Mouse (Mus musculus) MEL (cell line): Measurements from ENCODE around the gene Tmed10. TPM values are rescaled to one million over a fixed set of nuclear protein-coding genes. Genes with fewer than 3 reads are reported as not detected.

Experiments
- DNase-seq: peaks from one replicate; pipeline ENCODE4 v3.0.0; 2011; ENCODE audit warnings: low read depth, low spot score
- H3K27ac ChIP-seq: 2 replicates; pipeline ENCODE4 v1.5.1; 2012; ENCODE audit warnings: low read depth, mild to moderate bottlenecking, control low read depth, low read length, moderate library complexity; ENCODE audit not compliant: control insufficient read depth
- H3K27me3 ChIP-seq, 2 experiments: fragments of 150-350 bp in 1 of 2; sonication (generic) in 1 of 2; 2 replicates each; pipeline ENCODE4 v1.6.1; 2012; ENCODE audit warnings: low read length in 2 of 2, mild to moderate bottlenecking in 2 of 2, improper control_type of control experiment in 1 of 2, moderate library complexity in 1 of 2; ENCODE audit not compliant: insufficient read depth in 2 of 2, control insufficient read depth in 1 of 2
- H3K36me3 ChIP-seq, 2 experiments: 2 replicates each; pipeline ENCODE4 v1.6.1; 2012 to 2014; ENCODE audit warnings: low read length in 2 of 2, improper control_type of control experiment in 1 of 2, inconsistent platforms in 1 of 2, mild to moderate bottlenecking in 1 of 2; ENCODE audit not compliant: insufficient read depth in 2 of 2, control insufficient read depth in 1 of 2
- H3K4me1 ChIP-seq, 2 experiments: fragments of 150-350 bp in 1 of 2; sonication (generic) in 1 of 2; 2 replicates each; pipeline ENCODE4 v1.6.1; 2012; ENCODE audit warnings: low read length in 2 of 2, improper control_type of control experiment in 1 of 2, mild to moderate bottlenecking in 1 of 2; ENCODE audit not compliant: insufficient read depth in 2 of 2, control insufficient read depth in 1 of 2
- H3K4me3 ChIP-seq, 2 experiments: fragments of 150-350 bp in 1 of 2; sonication (generic) in 1 of 2; 2 replicates each; pipeline ENCODE4 v1.5.1; 2012; ENCODE audit warnings: low read depth in 2 of 2, low read length in 2 of 2, mild to moderate bottlenecking in 2 of 2, moderate library complexity in 2 of 2, control low read depth in 1 of 2, improper control_type of control experiment in 1 of 2; ENCODE audit not compliant: control insufficient read depth in 1 of 2, insufficient read depth in 1 of 2
- H3K79me2 ChIP-seq: 2 replicates; pipeline ENCODE4 v1.6.1; 2012; ENCODE audit warnings: mild to moderate bottlenecking, low read length, moderate library complexity; ENCODE audit not compliant: control insufficient read depth, poor library complexity, insufficient read depth
- H3K9ac ChIP-seq: 2 replicates; pipeline ENCODE4 v1.6.1; 2012; ENCODE audit warnings: low read depth, mild to moderate bottlenecking, control low read depth, low read length, moderate library complexity; ENCODE audit not compliant: control insufficient read depth, poor library complexity, severe bottlenecking
- H3K9me3 ChIP-seq: fragments of 150-350 bp; sonication (generic); replicated peaks from 2 replicates; pipeline ENCODE4 v1.6.1; 2012; ENCODE audit warnings: mild to moderate bottlenecking, low read length, improper control_type of control experiment, moderate library complexity; ENCODE audit not compliant: insufficient read depth
- BHLHE40 ChIP-seq: IDR thresholded peaks from 2 replicates; pipeline ENCODE4 v1.6.1; 2012; ENCODE audit warnings: low read depth, mild to moderate bottlenecking, inconsistent platforms, low read length, improper control_type of control experiment, borderline replicate concordance
- CHD1 ChIP-seq: IDR thresholded peaks from 2 replicates; pipeline ENCODE4 v1.6.1; 2012; ENCODE audit warnings: low read depth, mild to moderate bottlenecking, inconsistent platforms, low read length, improper control_type of control experiment
- CHD2 ChIP-seq: IDR thresholded peaks from 2 replicates; pipeline ENCODE4 v1.6.1; 2011; ENCODE audit warnings: low read length, improper control_type of control experiment
- CTCF ChIP-seq, 3 experiments: IDR thresholded peaks in 2 of 3; conservative IDR thresholded peaks in 1 of 3; 2 replicates each; pipeline ENCODE4 v1.5.1; 2011 to 2012; ENCODE audit warnings: low read length in 3 of 3, low read depth in 2 of 3, mild to moderate bottlenecking in 2 of 3, improper control_type of control experiment in 1 of 3, inconsistent platforms in 1 of 3, mixed read lengths in 1 of 3, moderate library complexity in 1 of 3; ENCODE audit not compliant: control insufficient read depth in 1 of 3, insufficient read depth in 1 of 3, poor library complexity in 1 of 3, severe bottlenecking in 1 of 3
- E2F4 ChIP-seq: IDR thresholded peaks from 2 replicates; pipeline ENCODE4 v1.6.1; 2011; ENCODE audit warnings: low read depth, low read length, improper control_type of control experiment, borderline replicate concordance
- ELF1 ChIP-seq: IDR thresholded peaks from 2 replicates; pipeline ENCODE4 v1.6.1; 2014; ENCODE audit warnings: low read depth, mild to moderate bottlenecking, inconsistent platforms, low read length, improper control_type of control experiment, moderate library complexity
- EP300 ChIP-seq, 2 experiments: IDR thresholded peaks; 2 replicates each; pipeline ENCODE4 v1.6.1; 2011; ENCODE audit warnings: improper control_type of control experiment in 2 of 2, low read length in 2 of 2, low read depth in 1 of 2, mild to moderate bottlenecking in 1 of 2
- ETS1 ChIP-seq: IDR thresholded peaks from 2 replicates; pipeline ENCODE4 v1.6.1; 2012; ENCODE audit warnings: low read depth, mild to moderate bottlenecking, inconsistent platforms, low read length, improper control_type of control experiment, moderate library complexity
- GABPA ChIP-seq: IDR thresholded peaks from 2 replicates; pipeline ENCODE4 v1.6.1; 2012; ENCODE audit warnings: low read depth, mild to moderate bottlenecking, inconsistent platforms, low read length, improper control_type of control experiment, moderate library complexity
- GATA1 ChIP-seq: IDR thresholded peaks from 2 replicates; pipeline ENCODE4 v1.6.1; 2011; ENCODE audit warnings: low read depth, low read length, improper control_type of control experiment
- HCFC1 ChIP-seq: IDR thresholded peaks from 2 replicates; pipeline ENCODE4 v1.6.1; 2012; ENCODE audit warnings: low read depth, mild to moderate bottlenecking, inconsistent platforms, low read length, improper control_type of control experiment, moderate library complexity
- JUND ChIP-seq: IDR thresholded peaks from 2 replicates; pipeline ENCODE4 v1.6.1; 2011; ENCODE audit warnings: low read depth, mild to moderate bottlenecking, improper control_type of control experiment, low read length
- KAT2A ChIP-seq: conservative IDR thresholded peaks from 2 replicates; pipeline ENCODE4 v1.6.1; 2012; ENCODE audit warnings: low read depth, low read length, improper control_type of control experiment, inconsistent platforms
- MAFK ChIP-seq: IDR thresholded peaks from 2 replicates; pipeline ENCODE4 v1.6.1; 2011; ENCODE audit warnings: low read depth, mild to moderate bottlenecking, low read length, improper control_type of control experiment, borderline replicate concordance
- MAX ChIP-seq: IDR thresholded peaks from 2 replicates; pipeline ENCODE4 v1.6.1; 2011; ENCODE audit warnings: low read length, improper control_type of control experiment
- MAZ ChIP-seq: IDR thresholded peaks from 2 replicates; pipeline ENCODE4 v1.6.1; 2012; ENCODE audit warnings: low read depth, mild to moderate bottlenecking, inconsistent platforms, low read length, improper control_type of control experiment
- MEF2A ChIP-seq: IDR thresholded peaks from 2 replicates; pipeline ENCODE4 v1.6.1; 2014; ENCODE audit warnings: low read depth, mild to moderate bottlenecking, inconsistent platforms, low read length, improper control_type of control experiment; ENCODE audit not compliant: poor library complexity, insufficient replicate concordance, severe bottlenecking; ENCODE audit errors: extremely low read depth
- MXI1 ChIP-seq: IDR thresholded peaks from 2 replicates; pipeline ENCODE4 v1.6.1; 2011; ENCODE audit warnings: mild to moderate bottlenecking, low read depth, low read length, improper control_type of control experiment
- MYC ChIP-seq: IDR thresholded peaks from 2 replicates; pipeline ENCODE4 v1.6.1; 2011; ENCODE audit warnings: low read depth, mild to moderate bottlenecking, low read length, improper control_type of control experiment, moderate library complexity
- NELFE ChIP-seq: IDR thresholded peaks from 2 replicates; pipeline ENCODE4 v1.6.1; 2011; ENCODE audit warnings: low read depth, low read length, improper control_type of control experiment
- POLR2A ChIP-seq, 2 experiments: IDR thresholded peaks; 2 replicates each; pipeline ENCODE4 v1.6.1; 2011 to 2012; ENCODE audit warnings: low read length in 2 of 2, mild to moderate bottlenecking in 2 of 2, control low read depth in 1 of 2, improper control_type of control experiment in 1 of 2, low read depth in 1 of 2, moderate library complexity in 1 of 2; ENCODE audit not compliant: control insufficient read depth in 1 of 2, insufficient read depth in 1 of 2, poor library complexity in 1 of 2
- POLR2AphosphoS5 ChIP-seq: IDR thresholded peaks from 2 replicates; pipeline ENCODE4 v1.6.1; 2012; ENCODE audit warnings: low read depth, borderline replicate concordance, mild to moderate bottlenecking, inconsistent platforms, low read length, moderate library complexity, mixed read lengths
- RAD21 ChIP-seq: IDR thresholded peaks from 2 replicates; pipeline ENCODE4 v1.6.1; 2011; ENCODE audit warnings: mild to moderate bottlenecking, low read depth, low read length, improper control_type of control experiment
- RCOR1 ChIP-seq: IDR thresholded peaks from 2 replicates; pipeline ENCODE4 v1.6.1; 2012; ENCODE audit warnings: low read depth, mild to moderate bottlenecking, inconsistent platforms, low read length, improper control_type of control experiment
- SIN3A ChIP-seq: IDR thresholded peaks from 2 replicates; pipeline ENCODE4 v1.6.1; 2012; ENCODE audit warnings: low read length, improper control_type of control experiment, inconsistent platforms
- SMC3 ChIP-seq: IDR thresholded peaks from 2 replicates; pipeline ENCODE4 v1.6.1; 2011; ENCODE audit warnings: low read depth, low read length, improper control_type of control experiment
- TAL1 ChIP-seq: IDR thresholded peaks from 2 replicates; pipeline ENCODE4 v1.6.1; 2012; ENCODE audit warnings: mild to moderate bottlenecking, inconsistent platforms, low read length, moderate library complexity, mixed read lengths
- TBP ChIP-seq: IDR thresholded peaks from 2 replicates; pipeline ENCODE4 v1.8.0; 2011; ENCODE audit warnings: low read depth, low read length, improper control_type of control experiment
- TCF12 ChIP-seq: IDR thresholded peaks from 2 replicates; pipeline ENCODE4 v1.6.1; 2014; ENCODE audit warnings: low read depth, mild to moderate bottlenecking, inconsistent platforms, low read length, improper control_type of control experiment, moderate library complexity
- UBTF ChIP-seq: IDR thresholded peaks from 2 replicates; pipeline ENCODE4 v1.6.1; 2012; ENCODE audit warnings: low read depth, mild to moderate bottlenecking, inconsistent platforms, low read length, improper control_type of control experiment, moderate library complexity, borderline replicate concordance; ENCODE audit not compliant: insufficient read depth
- USF1 ChIP-seq: IDR thresholded peaks from 2 replicates; pipeline ENCODE4 v1.6.1; 2014; ENCODE audit warnings: low read depth, mild to moderate bottlenecking, inconsistent platforms, low read length, improper control_type of control experiment, moderate library complexity
- USF2 ChIP-seq, 2 experiments: IDR thresholded peaks; 2 replicates each; pipeline ENCODE4 v1.6.1; 2011 to 2012; ENCODE audit warnings: improper control_type of control experiment in 2 of 2, low read length in 2 of 2, borderline replicate concordance in 1 of 2, inconsistent platforms in 1 of 2, low read depth in 1 of 2, mild to moderate bottlenecking in 1 of 2; ENCODE audit not compliant: insufficient read depth in 1 of 2
- ZC3H11A ChIP-seq: IDR thresholded peaks from 2 replicates; pipeline ENCODE4 v1.6.1; 2012; ENCODE audit warnings: low read depth, mild to moderate bottlenecking, inconsistent platforms, low read length, improper control_type of control experiment
- ZKSCAN1 ChIP-seq: IDR thresholded peaks from 2 replicates; pipeline ENCODE4 v1.6.1; 2012; ENCODE audit warnings: low read depth, mild to moderate bottlenecking, inconsistent platforms, low read length, improper control_type of control experiment, moderate library complexity
- ZMIZ1 ChIP-seq: IDR thresholded peaks from 2 replicates; pipeline ENCODE4 v1.6.1; 2012; ENCODE audit warnings: low read depth, mild to moderate bottlenecking, inconsistent platforms, low read length, improper control_type of control experiment, moderate library complexity
- polyA plus RNA-seq, 2 experiments: library from polyadenylated mRNA; stranded (reverse) in 1 of 2; unstranded in 1 of 2; fragments of >175 nt in 1 of 2; fragments of >200 nt in 1 of 2; gene quantifications; 2 replicates each; pipeline versions ENCODE4 v1.2.1 to v1.2.4; 2012; ENCODE audit warnings: low replicate concordance in 2 of 2, low read depth in 1 of 2; ENCODE audit not compliant: insufficient read length in 2 of 2, insufficient read depth in 1 of 2, missing spikeins in 1 of 2
- total RNA-seq: library from RNA; depleted of rRNA; stranded (reverse); fragments of 300-350 nt; gene quantifications from 2 replicates; pipeline ENCODE4 v1.2.3, GENCODE M21; 2012; rRNA removed

Tmed10 gene
- total RNA-seq (60.2 and 61.6 TPM in 2 replicates), polyA plus RNA-seq (100 to 1,000 TPM in 1 of 2 experiments, 10 to 100 TPM in 1; 45.7 to 229 TPM)

DNA sequence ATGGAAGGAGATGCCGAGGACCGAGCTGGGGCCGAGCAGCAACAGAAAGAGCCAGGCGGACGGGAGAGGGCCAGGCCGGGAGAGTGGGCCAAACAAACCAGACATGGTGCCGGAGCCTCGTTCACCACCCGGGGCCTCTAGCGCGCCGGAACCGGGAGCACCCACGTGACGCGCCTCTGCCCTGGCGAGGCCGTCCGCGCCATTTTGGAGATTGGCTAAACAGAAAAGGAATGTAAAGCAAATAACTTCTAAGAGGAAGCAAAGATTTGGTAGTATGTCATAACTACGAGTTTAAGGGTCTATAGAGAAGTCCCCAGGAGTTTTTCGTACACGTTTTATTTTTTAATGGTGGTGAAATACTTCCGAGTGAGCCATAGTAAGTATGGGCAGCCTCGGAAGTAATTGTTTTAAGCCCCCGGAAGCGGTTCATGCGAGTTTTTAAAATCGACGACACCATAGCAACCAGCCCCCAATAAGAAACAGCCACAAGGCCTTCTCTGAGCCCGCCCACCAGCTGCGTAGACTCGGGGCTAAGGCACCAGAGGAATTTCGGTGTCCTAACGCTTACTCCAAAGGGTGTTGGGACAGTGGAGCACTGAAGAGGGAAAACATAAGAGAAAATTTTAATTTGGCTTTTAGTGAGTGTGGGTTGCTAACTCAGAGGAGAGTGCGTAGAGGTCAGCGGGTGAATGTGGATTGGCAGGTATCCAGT, at the start of gene Tmed10:
Gene Tmed10 (minus strand): TSS at position 287 of the 712 bp plus-strand sequence.
- H3K4me3 ChIP-seq: peak within 1 kb of the TSS; percentile 71 to 80
- H3K9ac ChIP-seq: peak within 1 kb of the TSS; percentile 92
- H3K79me2 ChIP-seq: peaks cover 44% of the 10 kb centered on the region
- no peaks in the 10 kb centered on the region for H3K27me3 ChIP-seq
- no peaks in the 10 kb centered on the region for H3K9me3 ChIP-seq
- H3K4me1 ChIP-seq: peaks cover 2 to 19% of the 10 kb centered on the region in 2 experiments; a peak in 3 of 4 replicates
- peaks cover 0 to 16% of the 10 kb centered on the region in 2 experiments; a peak in 2 of 4 replicates for H3K36me3 ChIP-seq
- peak; percentile 97 for DNase-seq
- peak within 1 kb of the TSS; percentile 68 for H3K27ac ChIP-seq
- no peak for TF ChIP-seq ZKSCAN1
- peak; percentile 87 for TF ChIP-seq SIN3A
- 0 out of 2 replicates have a peak, but pooled peaks have one; percentile 35 for TF ChIP-seq TCF12
- TF ChIP-seq RAD21: no peak
- TF ChIP-seq POLR2AphosphoS5: no peak
- TF ChIP-seq KAT2A: peak; percentile 91
- peak; percentile 45 to 84; a peak in 3 of 4 replicates for TF ChIP-seq USF2 (IDR thresholded peaks at IDR 0.05; ENCODE audit: borderline replicate concordance in 1 of 2, insufficient read depth in 1 of 2, low read depth in 1 of 2, low read length in 2 of 2)
- no peak for TF ChIP-seq ZC3H11A
- peak; percentile 84 for TF ChIP-seq MAZ
- TF ChIP-seq JUND: no peak
- peak; percentile 79 for TF ChIP-seq TBP
- peak; percentile 90 for TF ChIP-seq HCFC1
- TF ChIP-seq MXI1: 0 out of 2 replicates have a peak, but pooled peaks have one; percentile 50
- peak; percentile 58; the same call in 1 of the 2 replicates for TF ChIP-seq ELF1
- no peak for TF ChIP-seq CTCF (IDR thresholded peaks at IDR 0.05 in 2 of 3, conservative IDR thresholded peaks at IDR 0.05 in 1 of 3; ENCODE audit: control insufficient read depth in 1 of 3, insufficient read depth in 1 of 3, low read depth in 2 of 3, low read length in 3 of 3, poor library complexity in 1 of 3, severe bottlenecking in 1 of 3)
- TF ChIP-seq SMC3: no peak
- no peak for TF ChIP-seq GATA1
- no peak for TF ChIP-seq MAFK
- TF ChIP-seq UBTF: no peak
- TF ChIP-seq RCOR1: no peak; the same call in 1 of the 2 replicates
- TF ChIP-seq MAX: peak; percentile 61; the same call in 1 of the 2 replicates
- TF ChIP-seq EP300 (IDR thresholded peaks at IDR 0.05; ENCODE audit: low read depth in 1 of 2, low read length in 2 of 2): no peak
- peak; percentile 96 for TF ChIP-seq MYC
- no peak for TF ChIP-seq TAL1
- peak; percentile 34 to 83 for TF ChIP-seq POLR2A (IDR thresholded peaks at IDR 0.05; ENCODE audit: control insufficient read depth in 1 of 2, insufficient read depth in 1 of 2, low read depth in 1 of 2, low read length in 2 of 2, poor library complexity in 1 of 2)
- no peak; the same call in 1 of the 2 replicates for TF ChIP-seq E2F4
- TF ChIP-seq MEF2A: no peak
- TF ChIP-seq GABPA: no peak
- peak; percentile 78 for TF ChIP-seq NELFE
- no peak; the same call in 1 of the 2 replicates for TF ChIP-seq BHLHE40
- peak; percentile 67 for TF ChIP-seq ZMIZ1
- peak; percentile 75 for TF ChIP-seq CHD2
- no peak for TF ChIP-seq ETS1
- TF ChIP-seq CHD1: no peak
- peak; percentile 95 for TF ChIP-seq USF1
